Mouse (Mus musculus): ENCODE results near the gene Scfd2. TPM values are rescaled to one million over a fixed set of nuclear protein-coding genes. Genes with fewer than 3 reads are reported as not detected.

Scfd2 gene
- polyA plus RNA-seq, 1 experiment from 2014 or later, result 13.9 TPM

DNA sequence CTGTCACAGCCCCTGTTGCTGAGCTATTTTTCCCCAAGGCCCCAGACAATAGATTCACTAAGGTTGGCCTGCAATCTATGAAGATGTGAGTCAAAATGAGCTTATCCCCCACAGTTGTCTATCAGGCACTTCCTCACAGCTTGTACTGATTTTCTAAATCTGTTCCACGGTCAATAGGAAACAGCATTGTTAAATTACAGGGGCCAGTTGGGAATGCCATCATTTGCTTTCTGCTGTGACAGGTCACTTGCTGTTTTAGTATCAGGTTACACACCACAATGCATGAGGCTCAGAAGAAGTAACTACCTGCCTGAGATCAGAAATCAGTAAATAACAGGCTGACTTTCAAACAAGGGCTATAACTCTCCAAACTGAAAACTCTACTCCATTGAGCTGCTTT lies 168.3 kb downstream of the Scfd2 start:
- DNase-seq (no peak), ATAC-seq (ENCODE audit: low read depth) (no peak)
- Histone ChIP-seq H3K27me3 (no peaks in the 10 kb centered on the region), H3K36me3 (no peaks in the 10 kb centered on the region), H3K4me2 (no peak overlapping the region), H3K4me3 (replicated peaks) (no peak overlapping the region), H3K9me3 (replicated peaks) (no peaks in the 10 kb centered on the region), H3K27ac (no peak overlapping the region), H3K9ac (no peak overlapping the region), H3K4me1 (replicated peaks) (peaks cover 10% of the 10 kb centered on the region)
- WGBS (ENCODE audit: insufficient replicate concordance), result 48% methylated on average over 1 of the region's 1 CpGs

DNA sequence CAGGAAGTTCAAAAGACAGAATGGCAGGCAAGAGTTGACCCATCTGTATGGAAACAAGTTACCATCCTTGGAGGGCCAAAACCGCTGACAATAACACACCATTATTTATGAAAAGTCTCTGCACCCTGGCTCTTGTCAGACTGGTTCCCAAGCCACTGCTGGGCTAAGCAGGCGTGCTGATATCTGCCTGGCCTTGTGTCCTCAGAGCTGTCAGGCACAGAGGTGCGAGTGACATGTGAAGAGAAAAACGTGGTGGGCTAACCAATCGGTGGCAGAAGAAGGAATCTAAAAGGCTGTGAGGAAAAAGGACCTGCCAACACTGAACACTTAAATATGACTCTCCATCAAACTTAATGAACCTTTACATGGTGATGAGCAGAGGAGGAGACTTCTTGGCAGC lies 170.0 kb downstream of the Scfd2 start:
- no peak overlapping the region for H3K4me3 ChIP-seq (replicated peaks)
- WGBS (ENCODE audit: insufficient replicate concordance), result 49% methylated on average over 5 of the region's 5 CpGs
- DNase-seq (no peak), ATAC-seq (ENCODE audit: low read depth) (no peak)
- no peak overlapping the region for H3K9ac ChIP-seq
- H3K4me1 ChIP-seq (replicated peaks), result peaks cover 6% of the 10 kb centered on the region
- no peaks in the 10 kb centered on the region for H3K36me3 ChIP-seq
- no peak overlapping the region for H3K4me2 ChIP-seq
- no peak overlapping the region for H3K27ac ChIP-seq
- H3K27me3 ChIP-seq, result no peaks in the 10 kb centered on the region
- no peaks in the 10 kb centered on the region for H3K9me3 ChIP-seq (replicated peaks)

DNA sequence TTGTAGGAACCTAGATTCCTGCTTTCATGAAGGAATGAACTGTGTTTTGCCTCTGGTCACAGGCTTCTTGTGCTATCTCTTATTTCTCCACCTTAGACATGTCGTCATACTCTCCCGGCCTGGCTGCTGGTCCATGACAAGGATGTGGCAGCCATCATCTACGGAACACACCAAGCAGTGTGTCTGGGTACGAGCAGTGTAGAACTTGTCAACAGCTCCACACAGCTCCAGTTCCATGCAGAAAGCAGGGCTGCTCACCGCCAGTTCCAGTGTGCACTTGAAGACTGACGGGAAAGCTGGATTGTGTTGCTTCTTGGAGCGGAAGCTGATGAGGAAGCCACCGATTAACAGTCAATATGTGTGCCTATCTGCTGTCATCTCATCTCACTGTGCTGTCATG lies 173.5 kb downstream of the Scfd2 start:
- Histone ChIP-seq H3K4me1 (replicated peaks) (no peaks in the 10 kb centered on the region; the same call in 1 of the 2 replicates), H3K9me3 (replicated peaks) (no peaks in the 10 kb centered on the region), H3K27ac (no peak overlapping the region), H3K4me3 (replicated peaks) (no peak overlapping the region), H3K4me2 (no peak overlapping the region), H3K27me3 (no peaks in the 10 kb centered on the region), H3K9ac (no peak overlapping the region), H3K36me3 (no peaks in the 10 kb centered on the region)
- DNase-seq, result no peak
- ATAC-seq (ENCODE audit: low read depth), result no peak
- 77% methylated on average over 8 of the region's 8 CpGs for WGBS (ENCODE audit: insufficient replicate concordance)

DNA sequence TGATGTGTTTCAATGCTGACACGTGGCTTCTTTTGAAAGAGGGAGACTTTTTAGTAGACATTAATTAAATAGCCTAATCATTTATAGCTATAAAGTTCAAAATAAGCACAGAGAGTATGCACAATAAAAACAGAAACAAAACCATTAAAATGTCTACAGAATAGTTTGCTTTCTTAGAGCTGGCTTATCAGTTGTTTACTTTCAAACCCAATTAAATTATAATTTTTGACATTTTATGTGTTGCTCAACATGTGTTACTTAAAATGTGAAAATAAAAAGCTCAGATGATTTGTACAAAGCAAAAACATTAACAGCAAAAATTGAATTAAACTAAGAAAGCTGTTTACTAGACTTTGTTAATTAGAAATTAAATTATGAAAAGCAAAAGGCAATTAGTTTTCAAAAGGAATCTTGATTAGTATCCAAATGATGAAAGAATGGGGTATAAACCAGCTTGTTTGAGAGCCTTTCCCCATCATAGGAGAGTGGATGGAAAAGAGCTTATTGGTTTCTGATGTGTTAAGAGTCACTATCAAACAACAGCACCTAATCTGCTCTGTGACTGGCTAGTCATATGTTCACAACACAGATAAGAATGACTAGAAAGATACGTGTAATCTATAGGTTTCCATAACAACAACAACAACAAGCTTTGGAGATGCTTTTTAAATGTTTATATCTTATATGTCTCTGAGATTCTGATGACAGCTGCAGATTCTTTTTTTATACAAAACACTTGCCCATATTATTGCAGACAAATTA lies 176.0 kb downstream of the Scfd2 start:
- Histone ChIP-seq H3K9me3 (replicated peaks) (no peaks in the 10 kb centered on the region), H3K9ac (no peak overlapping the region), H3K4me2 (no peak overlapping the region), H3K27ac (no peak overlapping the region), H3K4me3 (replicated peaks) (no peak overlapping the region), H3K36me3 (no peaks in the 10 kb centered on the region), H3K4me1 (replicated peaks) (no peaks in the 10 kb centered on the region; the same call in 1 of the 2 replicates), H3K27me3 (no peaks in the 10 kb centered on the region)
- no peak for ATAC-seq (ENCODE audit: low read depth)
- DNase-seq, result no peak
- 52% methylated on average over 2 of the region's 2 CpGs for WGBS (ENCODE audit: insufficient replicate concordance)

DNA sequence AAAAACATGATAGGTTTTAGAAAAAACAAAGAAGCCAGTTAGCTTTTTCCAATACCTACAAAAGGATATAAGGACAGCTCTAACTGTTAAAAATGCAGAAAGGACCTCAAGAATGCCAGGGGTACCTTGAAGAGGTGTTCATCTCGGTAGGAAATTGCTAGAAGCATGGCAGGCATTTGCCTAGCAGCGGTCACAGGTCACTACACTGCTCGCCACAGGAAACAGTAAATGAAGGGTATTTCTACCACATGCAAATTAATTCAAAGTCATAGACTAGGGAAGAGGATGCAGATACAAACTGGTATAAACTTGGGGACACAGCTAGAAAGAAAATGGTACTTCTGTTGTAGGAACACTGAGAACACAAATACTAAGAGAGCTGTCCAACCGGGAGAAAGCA lies 180.7 kb downstream of the Scfd2 start:
- Histone ChIP-seq H3K4me3 (replicated peaks) (no peak overlapping the region), H3K4me1 (replicated peaks) (no peaks in the 10 kb centered on the region; the same call in 1 of the 2 replicates), H3K4me2 (no peak overlapping the region), H3K27ac (no peak overlapping the region), H3K9ac (no peak overlapping the region), H3K36me3 (no peaks in the 10 kb centered on the region), H3K9me3 (replicated peaks) (no peaks in the 10 kb centered on the region), H3K27me3 (no peaks in the 10 kb centered on the region)
- no peak for ATAC-seq (ENCODE audit: low read depth)
- WGBS (ENCODE audit: insufficient replicate concordance), result 62% methylated on average over 4 of the region's 4 CpGs
- DNase-seq, result no peak

DNA sequence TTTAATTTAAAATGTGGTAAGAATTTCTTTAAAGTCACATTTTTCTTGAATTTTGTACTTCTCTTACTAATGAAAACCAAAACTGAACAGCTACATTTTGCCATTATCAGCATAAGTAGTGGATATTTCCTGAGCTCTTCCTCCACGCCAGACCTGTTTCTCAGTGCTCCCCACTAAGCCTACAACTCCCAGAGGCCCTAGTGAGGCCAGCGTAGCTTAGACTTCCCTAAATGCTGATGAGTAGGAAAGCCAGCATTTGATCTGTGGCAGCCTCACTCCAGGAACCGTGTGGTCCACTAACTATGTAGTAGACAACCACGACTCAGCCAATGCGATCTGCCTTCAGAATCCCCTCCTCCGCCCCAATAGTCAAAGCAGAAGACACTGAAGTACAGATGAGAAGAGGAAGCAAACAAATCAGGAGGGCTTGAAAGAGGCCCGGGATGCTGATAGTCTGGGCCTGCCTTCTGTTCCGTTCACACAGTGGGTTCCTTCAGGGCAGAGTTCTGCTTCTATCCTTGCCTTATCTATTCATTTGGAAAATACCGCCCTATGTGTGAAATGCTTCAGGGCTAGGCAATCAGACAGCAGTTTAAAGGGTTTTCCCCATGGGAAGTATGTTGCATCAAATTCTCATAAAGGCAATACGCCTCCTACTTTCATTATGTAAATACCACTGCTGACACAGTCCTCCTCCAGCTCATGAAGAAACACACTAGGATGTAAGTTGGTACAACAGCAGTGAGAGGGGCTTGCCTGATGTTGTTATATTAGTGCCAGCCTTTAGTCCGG lies 183.3 kb downstream of the Scfd2 start:
- ATAC-seq (ENCODE audit: low read depth) (no peak), DNase-seq (no peak)
- Histone ChIP-seq H3K27ac (no peak overlapping the region), H3K4me3 (replicated peaks) (no peak overlapping the region), H3K9me3 (replicated peaks) (no peaks in the 10 kb centered on the region), H3K9ac (no peak overlapping the region), H3K36me3 (no peaks in the 10 kb centered on the region), H3K4me1 (replicated peaks) (no peaks in the 10 kb centered on the region), H3K4me2 (no peak overlapping the region), H3K27me3 (no peaks in the 10 kb centered on the region)
- WGBS (ENCODE audit: insufficient replicate concordance), result 46% methylated on average over 11 of the region's 11 CpGs

DNA sequence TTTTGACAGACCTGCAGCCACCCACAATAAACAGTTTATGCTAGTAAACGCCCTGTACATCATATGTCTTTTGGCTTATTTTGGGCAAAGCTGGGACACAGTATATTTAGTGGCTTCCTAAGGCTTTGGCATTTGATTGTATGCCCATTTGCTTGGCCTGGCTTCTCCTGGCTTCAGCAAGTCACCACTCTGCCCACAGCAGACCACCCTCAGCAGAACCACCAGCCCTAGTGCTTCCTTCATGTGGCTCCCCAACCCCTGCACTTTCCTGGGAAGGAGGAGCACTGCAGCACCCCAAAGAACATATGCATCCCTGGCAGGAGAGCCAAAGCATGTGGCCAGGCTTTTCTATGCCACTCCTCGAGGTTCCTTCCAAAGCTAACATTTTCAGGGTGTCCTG lies 188.5 kb downstream of the Scfd2 start:
- Histone ChIP-seq H3K9ac (no peak overlapping the region), H3K4me2 (no peak overlapping the region), H3K4me1 (replicated peaks) (no peaks in the 10 kb centered on the region), H3K9me3 (replicated peaks) (no peaks in the 10 kb centered on the region), H3K36me3 (no peaks in the 10 kb centered on the region), H3K4me3 (replicated peaks) (no peak overlapping the region), H3K27me3 (no peaks in the 10 kb centered on the region), H3K27ac (no peak overlapping the region)
- DNase-seq, result no peak
- 47% methylated on average over 2 of the region's 2 CpGs for WGBS (ENCODE audit: insufficient replicate concordance)
- ATAC-seq (ENCODE audit: low read depth), result no peak

DNA sequence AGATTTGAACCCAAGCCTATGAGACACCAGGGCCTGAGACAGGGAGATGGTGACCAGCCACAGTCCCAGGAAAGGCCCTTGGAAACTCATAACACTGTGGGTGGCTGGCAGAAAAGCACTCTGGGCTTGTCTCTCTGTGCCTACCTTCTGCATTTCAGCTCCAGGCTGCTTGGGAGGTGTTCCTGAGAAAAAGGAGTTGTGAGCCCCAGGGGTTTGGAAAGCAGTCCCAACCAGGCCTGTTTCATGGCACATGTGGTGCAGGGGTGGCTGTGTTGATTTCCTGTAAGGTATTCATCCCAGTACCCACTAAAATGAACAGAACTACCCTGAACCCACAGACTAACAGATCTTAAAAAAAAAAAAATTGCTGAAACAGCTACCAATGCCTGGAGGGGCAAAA lies 189.0 kb downstream of the Scfd2 start:
- H3K27ac ChIP-seq, result no peak overlapping the region
- ATAC-seq (ENCODE audit: low read depth) (no peak), DNase-seq (no peak)
- no peaks in the 10 kb centered on the region for H3K4me1 ChIP-seq (replicated peaks)
- no peak overlapping the region for H3K4me2 ChIP-seq
- H3K27me3 ChIP-seq, result no peaks in the 10 kb centered on the region
- no peak overlapping the region for H3K9ac ChIP-seq
- H3K9me3 ChIP-seq (replicated peaks), result no peaks in the 10 kb centered on the region
- no peaks in the 10 kb centered on the region for H3K36me3 ChIP-seq
- no peak overlapping the region for H3K4me3 ChIP-seq (replicated peaks)

DNA sequence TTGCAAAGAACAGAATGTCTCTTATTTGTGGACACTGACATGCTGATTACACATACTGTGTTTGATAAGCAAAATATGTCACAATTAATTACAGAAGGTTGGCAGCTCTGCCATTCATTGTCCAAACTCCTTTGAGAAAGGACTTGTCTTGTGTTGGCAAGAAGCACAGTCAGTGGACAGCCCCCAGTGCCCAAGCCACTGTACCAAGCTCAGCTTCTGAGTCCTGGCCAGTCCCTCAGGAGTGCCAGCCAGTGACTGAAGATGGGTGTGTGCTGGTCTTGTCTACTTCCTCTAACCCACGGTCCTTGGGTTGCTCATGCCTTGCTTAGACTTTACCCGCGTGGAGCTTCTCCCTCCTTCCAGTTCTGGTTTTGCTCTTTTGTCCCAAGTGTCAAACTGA lies 194.1 kb downstream of the Scfd2 start:
- no peaks in the 10 kb centered on the region for H3K36me3 ChIP-seq
- H3K4me3 ChIP-seq (replicated peaks), result no peak overlapping the region
- H3K4me2 ChIP-seq, result no peak overlapping the region
- DNase-seq (no peak), ATAC-seq (ENCODE audit: low read depth) (no peak)
- no peak overlapping the region for H3K9ac ChIP-seq
- H3K9me3 ChIP-seq (replicated peaks), result no peaks in the 10 kb centered on the region
- H3K4me1 ChIP-seq (replicated peaks), result no peaks in the 10 kb centered on the region
- no peak overlapping the region for H3K27ac ChIP-seq
- 58% methylated on average over 3 of the region's 3 CpGs for WGBS (ENCODE audit: insufficient replicate concordance)
- H3K27me3 ChIP-seq, result no peaks in the 10 kb centered on the region

DNA sequence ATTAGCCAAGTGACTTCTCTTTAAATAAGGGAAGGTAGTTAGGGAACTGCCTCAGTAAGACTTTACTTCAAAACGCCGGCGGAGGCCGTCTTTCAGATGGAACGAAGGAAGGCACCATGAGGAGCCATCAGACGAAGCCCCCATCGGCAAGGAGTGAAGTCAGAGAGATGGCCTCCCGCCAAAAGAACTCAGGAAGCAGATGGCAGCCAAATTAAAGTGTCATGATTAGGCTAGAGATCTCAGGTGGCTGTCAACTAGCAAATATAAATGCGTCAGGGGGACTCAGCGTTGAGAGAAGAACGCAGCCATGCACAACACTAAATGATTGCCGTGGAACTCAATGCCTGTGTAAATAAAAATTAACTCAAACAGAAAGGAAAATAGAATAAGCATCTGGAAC lies 194.8 kb downstream of the Scfd2 start:
- Histone ChIP-seq H3K36me3 (no peaks in the 10 kb centered on the region), H3K9ac (no peak overlapping the region), H3K9me3 (replicated peaks) (no peaks in the 10 kb centered on the region), H3K27me3 (no peaks in the 10 kb centered on the region), H3K27ac (no peak overlapping the region), H3K4me1 (replicated peaks) (no peaks in the 10 kb centered on the region), H3K4me2 (no peak overlapping the region), H3K4me3 (replicated peaks) (no peak overlapping the region)
- ATAC-seq (ENCODE audit: low read depth), result no peak
- DNase-seq, result no peak
- WGBS (ENCODE audit: insufficient replicate concordance), result 79% methylated on average over 12 of the region's 12 CpGs

DNA sequence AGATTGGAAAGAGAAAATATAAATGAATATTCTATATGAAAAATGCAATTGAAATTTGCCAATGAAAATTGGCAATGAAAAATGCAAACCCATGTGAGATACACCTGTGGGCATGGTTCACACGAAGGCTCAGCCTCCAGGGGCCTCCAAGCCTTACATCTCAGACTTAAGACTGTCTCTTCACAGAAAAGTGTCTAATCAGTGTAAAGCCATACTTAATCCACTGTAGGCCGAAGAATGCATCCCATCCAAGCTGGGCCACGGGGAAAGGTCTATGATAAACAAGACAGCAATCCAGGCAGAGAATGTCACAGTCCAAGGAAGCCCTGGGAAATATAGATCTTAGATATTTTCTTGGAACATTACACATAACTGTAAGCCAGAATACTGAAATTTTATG lies 198.3 kb downstream of the Scfd2 start:
- 59% methylated on average over 3 of the region's 3 CpGs for WGBS (ENCODE audit: insufficient replicate concordance)
- H3K4me3 ChIP-seq (replicated peaks), result no peak overlapping the region
- H3K27me3 ChIP-seq, result no peaks in the 10 kb centered on the region
- H3K9me3 ChIP-seq (replicated peaks), result no peaks in the 10 kb centered on the region
- H3K9ac ChIP-seq, result no peak overlapping the region
- no peak overlapping the region for H3K27ac ChIP-seq
- H3K4me2 ChIP-seq, result no peak overlapping the region
- no peak for ATAC-seq (ENCODE audit: low read depth)
- no peak for DNase-seq
- no peaks in the 10 kb centered on the region for H3K4me1 ChIP-seq (replicated peaks)
- no peaks in the 10 kb centered on the region for H3K36me3 ChIP-seq

DNA sequence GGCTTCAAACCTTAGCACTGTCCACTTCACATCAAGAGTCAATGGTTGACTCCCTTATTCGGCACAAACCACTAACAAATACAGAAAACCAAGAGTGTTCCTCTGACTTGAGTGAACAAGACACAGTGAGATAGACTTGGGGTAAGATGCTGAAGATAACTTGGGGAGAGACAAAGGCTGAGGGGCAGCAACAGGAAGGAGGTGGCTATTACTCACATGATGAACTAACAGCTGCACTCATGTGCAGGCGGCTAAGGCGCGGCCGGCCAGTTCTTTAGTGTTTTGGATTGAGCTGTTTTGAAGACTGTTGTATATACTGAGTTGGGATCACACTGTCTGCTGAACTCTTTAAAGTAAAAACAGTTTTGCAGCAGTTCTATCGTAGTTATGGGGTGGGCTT lies 205.3 kb downstream of the Scfd2 start:
- ATAC-seq (ENCODE audit: low read depth), result no peak
- H3K9me3 ChIP-seq (replicated peaks), result no peaks in the 10 kb centered on the region
- no peak overlapping the region for H3K9ac ChIP-seq
- DNase-seq, result no peak
- no peak overlapping the region for H3K27ac ChIP-seq
- 74% methylated on average over 6 of the region's 6 CpGs for WGBS (ENCODE audit: insufficient replicate concordance)
- H3K36me3 ChIP-seq, result no peaks in the 10 kb centered on the region
- no peak overlapping the region for H3K4me3 ChIP-seq (replicated peaks)
- no peaks in the 10 kb centered on the region for H3K27me3 ChIP-seq
- H3K4me2 ChIP-seq, result no peak overlapping the region
- H3K4me1 ChIP-seq (replicated peaks), result peaks cover 5% of the 10 kb centered on the region

All from liver, embryonic 13.5 days (tissue).